Mouse (Mus musculus) stomach, embryonic 16.5 days (tissue): ENCODE data around the gene Rab5b. TPM values are rescaled to one million over a fixed set of nuclear protein-coding genes. Genes with fewer than 3 reads are reported as not detected.

ENCODE experiments used
- ATAC-seq: fragments of 200-750 bp; cut with Nextera tagmentation; 2 replicates; pipeline ENCODE4 v1.8.0; 2017; ENCODE audit warnings: moderate number of reproducible peaks, moderate TSS enrichment; ENCODE audit not compliant: insufficient read depth, low FRiP score
- H3K27ac ChIP-seq: fragments of 300-500 bp; sonication (generic); 2 replicates; pipeline ENCODE4 v1.5.1; 2014; ENCODE audit warnings: low read length
- H3K27me3 ChIP-seq: fragments of 300-500 bp; sonication (generic); 2 replicates; pipeline ENCODE4 v1.6.1; 2014; ENCODE audit warnings: low read length, control low read depth, mixed read lengths; ENCODE audit not compliant: control insufficient read depth, insufficient read depth
- H3K36me3 ChIP-seq: fragments of 300-500 bp; sonication (generic); 2 replicates; pipeline ENCODE4 v1.6.1; 2014; ENCODE audit warnings: low read length; ENCODE audit not compliant: control insufficient read depth, insufficient read depth
- H3K4me1 ChIP-seq: fragments of 300-500 bp; sonication (generic); 2 replicates; pipeline ENCODE4 v1.6.1; 2014; ENCODE audit warnings: low read length, control low read depth, mixed read lengths; ENCODE audit not compliant: control insufficient read depth, insufficient read depth
- H3K4me2 ChIP-seq: fragments of 300-500 bp; sonication (generic); 2 replicates; pipeline ENCODE4 v1.6.1; 2014; ENCODE audit warnings: low read depth, low read length, mixed read lengths
- H3K4me3 ChIP-seq: fragments of 300-500 bp; sonication (generic); replicated peaks from 2 replicates; pipeline ENCODE4 v1.5.1; 2014; ENCODE audit warnings: mild to moderate bottlenecking, low read length
- H3K9ac ChIP-seq: fragments of 300-500 bp; sonication (generic); 2 replicates; pipeline ENCODE4 v1.6.1; 2014; ENCODE audit warnings: low read length
- H3K9me3 ChIP-seq: fragments of 300-500 bp; sonication (generic); replicated peaks from 2 replicates; pipeline ENCODE4 v1.6.1; 2016; ENCODE audit warnings: low read length, control low read depth; ENCODE audit not compliant: control insufficient read depth
- WGBS: fragments of 180-500 bp; shearing (Covaris S2); extraction: QIAGEN DNeasy Blood & Tissue Kit; methylation state at CpG from one replicate; pipeline ENCODE4 v1.1.7; 2014; 5-methylcytosine and 5-hydroxymethylcytosine counted together
- polyA plus RNA-seq: library from polyadenylated mRNA; unstranded; fragments of >200 nt; fragmentation: Nextera tagmentation; extraction: Ambion mirVana; gene quantifications from 2 replicates; pipeline ENCODE4 v1.2.1, GENCODE M21; 2015

Gene Rab5b
- polyA plus RNA-seq, 1 experiment from 2014 or later, result 85.1 TPM

GRCm38 (mm10) chr10:128659490-128659889, 36.6 kb downstream of the Rab5b start:
- no peak overlapping the region for H3K27ac ChIP-seq
- no peaks in the 10 kb centered on the region for H3K27me3 ChIP-seq
- H3K4me2 ChIP-seq, result no peak overlapping the region
- H3K9ac ChIP-seq, result no peak overlapping the region
- no peaks in the 10 kb centered on the region for H3K36me3 ChIP-seq
- no peak for ATAC-seq
- H3K9me3 ChIP-seq, result no peaks in the 10 kb centered on the region
- H3K4me1 ChIP-seq, result no peaks in the 10 kb centered on the region
- H3K4me3 ChIP-seq, result no peak overlapping the region
- WGBS, result 48% methylated on average over 9 of the region's 9 CpGs

DNA sequence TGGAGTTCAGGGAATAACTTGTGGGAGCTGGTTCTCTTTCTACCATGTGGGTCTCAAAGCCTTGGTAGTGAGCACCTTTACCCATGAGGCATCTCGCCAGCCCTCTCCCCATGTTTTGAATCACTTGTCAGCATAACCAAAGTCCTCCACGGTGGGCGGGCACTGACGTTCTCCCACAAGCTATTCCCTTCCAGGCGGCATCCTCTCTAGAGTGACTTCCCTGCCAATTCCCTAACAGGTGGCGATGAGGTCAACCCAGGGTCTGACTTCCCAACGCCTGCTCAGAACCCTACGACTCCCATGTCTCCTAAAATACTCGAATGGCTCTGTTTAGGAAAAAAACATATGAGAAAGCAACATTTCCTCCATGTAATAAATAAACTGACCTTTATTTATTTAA, 38.2 kb downstream of the Rab5b start:
- ATAC-seq, result no peak
- Histone ChIP-seq H3K4me2 (no peak overlapping the region), H3K36me3 (no peaks in the 10 kb centered on the region), H3K27me3 (no peaks in the 10 kb centered on the region), H3K4me3 (no peak overlapping the region), H3K27ac (no peak overlapping the region), H3K4me1 (no peaks in the 10 kb centered on the region), H3K9ac (no peak overlapping the region), H3K9me3 (no peaks in the 10 kb centered on the region)
- WGBS, result 58% methylated on average over 9 of the region's 9 CpGs

GRCm38 (mm10) chr10:128656731-128657130, 39.3 kb downstream of the Rab5b start:
- WGBS, result 79% methylated on average over 1 of the region's 1 CpGs
- no peaks in the 10 kb centered on the region for H3K36me3 ChIP-seq
- no peak for ATAC-seq

GRCm38 (mm10) chr10:128655254-128655653, 40.8 kb downstream of the Rab5b start:
- Histone ChIP-seq H3K36me3 (no peaks in the 10 kb centered on the region), H3K9ac (no peak overlapping the region), H3K27me3 (no peaks in the 10 kb centered on the region), H3K4me3 (no peak overlapping the region), H3K27ac (no peak overlapping the region), H3K9me3 (no peaks in the 10 kb centered on the region), H3K4me2 (no peak overlapping the region), H3K4me1 (no peaks in the 10 kb centered on the region)
- 33% methylated on average over 3 of the region's 3 CpGs for WGBS
- no peak for ATAC-seq

More at GRCm38 (mm10) chr10:128656731-128657130, 39.3 kb downstream of the Rab5b start:
- Histone ChIP-seq H3K4me1 (no peaks in the 10 kb centered on the region), H3K9ac (no peak overlapping the region), H3K9me3 (no peaks in the 10 kb centered on the region), H3K4me3 (no peak overlapping the region), H3K4me2 (no peak overlapping the region), H3K27me3 (no peaks in the 10 kb centered on the region), H3K27ac (no peak overlapping the region)

GRCm38 (mm10) chr10:128653866-128654265, 42.2 kb downstream of the Rab5b start:
- 76% methylated on average over 4 of the region's 4 CpGs for WGBS
- H3K4me3 ChIP-seq, result no peak overlapping the region
- no peak overlapping the region for H3K9ac ChIP-seq
- no peak for ATAC-seq
- H3K27ac ChIP-seq, result no peak overlapping the region
- H3K36me3 ChIP-seq, result no peaks in the 10 kb centered on the region
- no peak overlapping the region for H3K4me2 ChIP-seq
- no peaks in the 10 kb centered on the region for H3K9me3 ChIP-seq
- H3K27me3 ChIP-seq, result no peaks in the 10 kb centered on the region
- H3K4me1 ChIP-seq, result no peaks in the 10 kb centered on the region

DNA sequence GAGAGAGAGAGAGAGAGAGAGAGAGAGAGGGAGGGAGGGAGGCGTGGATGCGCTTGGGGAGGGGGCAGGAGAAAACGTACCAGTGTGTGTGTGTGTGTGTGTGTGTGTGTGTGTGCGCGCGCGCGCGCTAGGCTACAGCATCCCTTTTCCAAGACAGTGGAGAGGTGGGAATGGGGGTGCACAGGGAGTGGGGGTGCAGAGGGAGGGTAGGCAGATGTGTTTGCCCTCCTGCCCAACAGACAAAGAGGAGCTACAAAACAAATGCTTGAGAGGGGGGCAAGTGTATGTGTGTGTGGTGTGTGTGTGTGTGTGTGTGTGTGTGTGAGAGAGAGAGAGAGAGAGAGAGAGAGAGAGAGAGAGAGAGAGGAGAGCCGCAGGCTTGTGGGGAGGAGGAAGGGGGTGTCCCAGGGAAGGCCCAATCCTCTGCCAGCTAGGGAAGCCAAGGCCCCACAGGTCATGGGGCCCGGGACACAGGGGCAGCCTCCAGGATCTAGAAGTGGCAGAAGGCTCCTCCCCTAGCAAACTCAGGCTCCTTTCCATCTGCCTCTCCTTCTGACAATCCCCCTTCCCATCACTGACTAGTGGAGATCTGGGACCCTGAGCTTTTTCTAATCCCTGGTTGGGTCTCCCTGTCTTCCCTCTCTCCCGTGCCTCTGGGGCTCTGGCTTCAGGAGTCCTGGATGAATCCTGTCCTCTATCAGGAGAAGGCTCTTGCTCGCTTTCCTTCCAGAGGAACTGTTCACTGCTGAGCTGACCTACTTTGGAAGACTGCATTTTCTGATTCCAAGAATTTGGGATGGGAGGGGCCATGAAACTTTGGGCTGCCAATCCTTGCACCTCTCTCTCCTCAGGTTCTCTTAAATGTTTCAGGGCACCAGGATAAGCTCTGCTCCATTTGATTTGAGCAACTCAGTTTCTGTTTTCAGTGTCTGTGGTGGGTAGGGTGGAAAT, 49.6 kb downstream of the Rab5b start:
- Histone ChIP-seq H3K36me3 (no peaks in the 10 kb centered on the region), H3K4me1 (peaks cover 7% of the 10 kb centered on the region; the same call in 1 of the 2 replicates), H3K9ac (peak overlapping the region; percentile 71), H3K4me3 (peak overlapping the region; percentile 58; the same call in 1 of the 2 replicates), H3K9me3 (no peaks in the 10 kb centered on the region), H3K4me2 (peak overlapping the region; percentile 74), H3K27me3 (no peaks in the 10 kb centered on the region), H3K27ac (peak overlapping the region; percentile 70)
- peak; percentile 67; the same call in 1 of the 2 replicates for ATAC-seq
- WGBS, result 6% methylated on average over 12 of the region's 13 CpGs

DNA sequence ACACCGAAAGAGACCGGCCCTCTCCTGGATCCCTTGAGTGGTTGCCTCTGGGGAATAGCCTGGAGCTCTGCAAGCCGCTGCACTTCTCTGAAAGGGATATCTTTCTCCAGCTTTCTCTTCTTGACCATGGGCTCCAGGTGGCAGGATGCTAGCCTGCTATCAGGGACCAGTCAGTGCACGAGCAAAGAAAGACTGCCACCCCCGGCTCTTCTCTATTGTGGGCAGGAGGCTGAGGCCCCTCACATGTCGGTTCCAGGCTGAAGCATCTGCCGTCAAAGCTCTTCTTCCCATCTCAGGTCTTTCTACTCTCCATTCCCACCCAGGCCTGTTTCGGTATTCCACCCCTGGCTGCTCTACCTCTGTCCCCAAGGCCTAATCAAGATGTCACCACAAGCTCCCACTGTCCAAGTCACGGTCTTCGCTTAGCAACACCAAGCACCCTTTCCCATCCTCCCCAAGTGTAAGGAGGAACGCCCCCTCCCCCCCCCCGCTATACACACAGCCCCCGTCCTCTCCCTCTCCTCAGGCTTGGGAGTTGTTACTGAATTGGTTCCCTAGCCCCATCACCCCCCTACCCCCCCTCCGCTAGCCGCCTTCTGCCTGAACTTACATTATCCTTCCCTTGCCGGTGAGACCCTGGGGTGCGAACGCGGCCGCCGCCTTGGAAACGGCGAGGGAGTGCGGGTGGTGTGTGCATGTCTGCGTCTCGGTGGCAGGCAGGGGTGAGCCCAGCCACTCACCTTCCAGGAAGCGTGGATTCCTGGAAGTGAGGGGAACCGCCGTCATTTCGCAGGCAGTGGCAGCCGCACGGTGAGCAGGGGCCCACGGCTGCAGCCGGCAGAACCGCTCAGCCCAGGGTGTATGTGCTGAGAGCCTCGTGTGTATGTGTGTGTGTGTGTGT, 50.7 kb downstream of the Rab5b start, which contains the start of gene Ikzf4:
TSS of gene Ikzf4 (minus strand) at position 881 of the 901 bp plus-strand sequence.
- Histone ChIP-seq H3K36me3 (no peaks in the 10 kb centered on the region), H3K9me3 (no peaks in the 10 kb centered on the region), H3K4me3 (peak within 1 kb of the TSS; percentile 58), H3K27ac (peak within 1 kb of the TSS; percentile 70), H3K4me1 (peaks cover 7% of the 10 kb centered on the region; the same call in 1 of the 2 replicates), H3K4me2 (peak within 1 kb of the TSS; percentile 74), H3K27me3 (no peaks in the 10 kb centered on the region), H3K9ac (peak within 1 kb of the TSS; percentile 71)
- WGBS, result 6% methylated on average over 36 of the region's 36 CpGs
- peak; percentile 71; the same call in 1 of the 2 replicates for ATAC-seq

GRCm38 (mm10) chr10:128642749-128643148, 53.3 kb downstream of the Rab5b start:
- Histone ChIP-seq H3K36me3 (no peaks in the 10 kb centered on the region), H3K27me3 (no peaks in the 10 kb centered on the region), H3K4me3 (no peak overlapping the region), H3K4me1 (peaks cover 7% of the 10 kb centered on the region; the same call in 1 of the 2 replicates), H3K9ac (no peak overlapping the region), H3K27ac (no peak overlapping the region), H3K9me3 (no peaks in the 10 kb centered on the region), H3K4me2 (no peak overlapping the region)
- WGBS, result 87% methylated on average over 6 of the region's 6 CpGs
- no peak for ATAC-seq
